Mouse (Mus musculus): ENCODE data around the gene Icam1.
"Not testable (repeated sequence)": the region's sequence is repeated elsewhere in the genome, so short reads cannot be mapped to it uniquely, and the experiment has no call there.

Icam1 gene

GRCm38 (mm10) chr9:21031896-21032351 lies 16.1 kb downstream of the Icam1 start, which contains the start of gene Icam5:
TSS of gene Icam5 (plus strand) at chr9:21032073.
- in situ Hi-C loops (cut with MboI; ENCODE audit: low pct_unique_long_range_greater_than_20kb in 1 of 2, low sequenced_read_pairs in 2 of 2, unreplicated experiment in 1 of 2) = no loop called here

- in situ Hi-C loops (cut with MboI; ENCODE audit: low pct_unique_long_range_greater_than_20kb in 1 of 2, low sequenced_read_pairs in 2 of 2, unreplicated experiment in 1 of 2) = no loop called here
Observed at GRCm38 (mm10) chr9:21032491-21032890, 16.7 kb downstream of the Icam1 start.

GRCm38 (mm10) chr9:21033136-21033535 lies 17.4 kb downstream of the Icam1 start:
- in situ Hi-C loops (cut with MboI; ENCODE audit: low pct_unique_long_range_greater_than_20kb in 1 of 2, low sequenced_read_pairs in 2 of 2, unreplicated experiment in 1 of 2) = no loop called here

GRCm38 (mm10) chr9:21034481-21035085 lies 18.8 kb downstream of the Icam1 start:
- in situ Hi-C loops (cut with MboI; ENCODE audit: low pct_unique_long_range_greater_than_20kb in 1 of 2, low sequenced_read_pairs in 2 of 2, unreplicated experiment in 1 of 2) = no loop called here

- in situ Hi-C loops (cut with MboI; ENCODE audit: low pct_unique_long_range_greater_than_20kb in 1 of 2, low sequenced_read_pairs in 2 of 2, unreplicated experiment in 1 of 2) = no loop called here
Observed at GRCm38 (mm10) chr9:21035586-21035985, 19.8 kb downstream of the Icam1 start.

- in situ Hi-C loops (cut with MboI; ENCODE audit: low pct_unique_long_range_greater_than_20kb in 1 of 2, low sequenced_read_pairs in 2 of 2, unreplicated experiment in 1 of 2) = no loop called here
Observed at GRCm38 (mm10) chr9:21036161-21036560, 20.4 kb downstream of the Icam1 start.

- in situ Hi-C loops (cut with MboI; ENCODE audit: low pct_unique_long_range_greater_than_20kb in 1 of 2, low sequenced_read_pairs in 2 of 2, unreplicated experiment in 1 of 2) = no loop called here
Observed at GRCm38 (mm10) chr9:21036666-21037065, 20.9 kb downstream of the Icam1 start.

- in situ Hi-C loops (cut with MboI; ENCODE audit: low pct_unique_long_range_greater_than_20kb in 1 of 2, low sequenced_read_pairs in 2 of 2, unreplicated experiment in 1 of 2) = no loop called here
Observed at GRCm38 (mm10) chr9:21037481-21037891, 21.7 kb downstream of the Icam1 start.

- in situ Hi-C loops (cut with MboI; ENCODE audit: low pct_unique_long_range_greater_than_20kb in 1 of 2, low sequenced_read_pairs in 2 of 2, unreplicated experiment in 1 of 2) = no loop called here
Observed at GRCm38 (mm10) chr9:21039779-21040178, 24.0 kb downstream of the Icam1 start.

- in situ Hi-C loops (cut with MboI; ENCODE audit: low pct_unique_long_range_greater_than_20kb in 1 of 2, low sequenced_read_pairs in 2 of 2, unreplicated experiment in 1 of 2) = no loop called here
Observed at GRCm38 (mm10) chr9:21041308-21041707, 25.5 kb downstream of the Icam1 start.

- in situ Hi-C loops (cut with MboI; ENCODE audit: low pct_unique_long_range_greater_than_20kb in 1 of 2, low sequenced_read_pairs in 2 of 2, unreplicated experiment in 1 of 2) = no loop called here
Observed at GRCm38 (mm10) chr9:21043563-21043962, 27.8 kb downstream of the Icam1 start.

- in situ Hi-C loops (cut with MboI; ENCODE audit: low pct_unique_long_range_greater_than_20kb in 1 of 2, low sequenced_read_pairs in 2 of 2, unreplicated experiment in 1 of 2) = not testable (repeated sequence)
Observed at GRCm38 (mm10) chr9:21044785-21045184, 29.0 kb downstream of the Icam1 start.

GRCm38 (mm10) chr9:21045235-21045634 lies 29.4 kb downstream of the Icam1 start:
- in situ Hi-C loops (cut with MboI; ENCODE audit: low pct_unique_long_range_greater_than_20kb in 1 of 2, low sequenced_read_pairs in 2 of 2, unreplicated experiment in 1 of 2) = no loop called here

GRCm38 (mm10) chr9:21051578-21051977 lies 35.8 kb downstream of the Icam1 start:
- in situ Hi-C loops (cut with MboI; ENCODE audit: low pct_unique_long_range_greater_than_20kb in 1 of 2, low sequenced_read_pairs in 2 of 2, unreplicated experiment in 1 of 2) = no loop called here

GRCm38 (mm10) chr9:21062928-21063327 lies 47.1 kb downstream of the Icam1 start:
- in situ Hi-C loops (cut with MboI; ENCODE audit: low pct_unique_long_range_greater_than_20kb in 1 of 2, low sequenced_read_pairs in 2 of 2, unreplicated experiment in 1 of 2) = no loop called here

- in situ Hi-C loops (cut with MboI; ENCODE audit: low pct_unique_long_range_greater_than_20kb in 1 of 2, low sequenced_read_pairs in 2 of 2, unreplicated experiment in 1 of 2) = no loop called here
Observed at GRCm38 (mm10) chr9:21067006-21067684, 51.4 kb downstream of the Icam1 start, which contains the start of gene Zglp1. TSS of gene Zglp1 (minus strand) at chr9:21067093.

- in situ Hi-C loops (cut with MboI; ENCODE audit: low pct_unique_long_range_greater_than_20kb in 1 of 2, low sequenced_read_pairs in 2 of 2, unreplicated experiment in 1 of 2) = no loop called here
Observed at GRCm38 (mm10) chr9:21072641-21073040, 56.9 kb downstream of the Icam1 start.

GRCm38 (mm10) chr9:21073044-21073840 lies 57.5 kb downstream of the Icam1 start, which contains the start of the genes Gm49373 and Fdx1l:
TSS of gene Gm49373 (minus strand) at chr9:21073096.
TSS of gene Fdx1l (minus strand) at chr9:21073614.
- in situ Hi-C loops (cut with MboI; ENCODE audit: low pct_unique_long_range_greater_than_20kb in 1 of 2, low sequenced_read_pairs in 2 of 2, unreplicated experiment in 1 of 2) = no loop called here

GRCm38 (mm10) chr9:21074173-21074572 lies 58.4 kb downstream of the Icam1 start:
- in situ Hi-C loops (cut with MboI; ENCODE audit: low pct_unique_long_range_greater_than_20kb in 1 of 2, low sequenced_read_pairs in 2 of 2, unreplicated experiment in 1 of 2) = no loop called here

Measured in mouse embryonic stem cell (cell line).